Mouse (Mus musculus) gastrocnemius, adult 2 months (tissue): ENCODE measurements at regions not wholly inside any gene's neighbourhood (a gene's known extent, or its start where the extent isn't known, plus 50 kb on each side); places are given as distances from the start of the nearest gene placed in this dataset.

Source experiments
- DNase-seq: peaks from one replicate; pipeline ENCODE4 v3.0.0; 2022
- H3K27ac ChIP-seq: fragments of 200-600 bp; 2 replicates; pipeline ENCODE4 v1.8.1; 2022; ENCODE audit warnings: mild to moderate bottlenecking
- H3K4me3 ChIP-seq: fragments of 200-600 bp; 2 replicates; pipeline ENCODE4 v1.8.1; 2022; ENCODE audit warnings: mild to moderate bottlenecking, moderate library complexity
- CTCF ChIP-seq: fragments of 200-600 bp; IDR thresholded peaks from 2 replicates; pipeline ENCODE4 v1.8.1; 2022; ENCODE audit warnings: antibody characterized with exemption, mild to moderate bottlenecking, moderate library complexity
- intact Hi-C: fragments of 180-260 bp; cut with DNase I; formaldehyde crosslinking; loops from one replicate; pipeline ENCODE4 v1.15.1; 2025

- H3K27ac ChIP-seq, result 0 out of 2 replicates have a peak overlapping the region, but pooled peaks have one; percentile 10
- intact Hi-C loops, result no loop called here
Measured at GRCm38 (mm10) chr14:31931971-31932370, 96.8 kb upstream of the Galnt15 start.

GRCm38 (mm10) chr14:31933441-31933840, 95.3 kb upstream of the Galnt15 start:
- TF ChIP-seq CTCF, result no peak
- Histone ChIP-seq H3K27ac (peak overlapping the region; percentile 38), H3K4me3 (peak overlapping the region; percentile 65)
- intact Hi-C loops, result no loop called here
- DNase-seq, result no peak

More at GRCm38 (mm10) chr14:31931971-31932370, 96.8 kb upstream of the Galnt15 start:
- no peak for TF ChIP-seq CTCF
- no peak overlapping the region for H3K4me3 ChIP-seq
- no peak for DNase-seq

- intact Hi-C loops, result no loop called here
- Histone ChIP-seq H3K27ac (peak overlapping the region; percentile 38), H3K4me3 (peak overlapping the region; percentile 65)
- TF ChIP-seq CTCF, result no peak
- no peak for DNase-seq
Measured at GRCm38 (mm10) chr14:31933841-31934271, 94.9 kb upstream of the Galnt15 start.

- no peak for DNase-seq
- no peak for TF ChIP-seq CTCF
- Histone ChIP-seq H3K4me3 (peak overlapping the region; percentile 65), H3K27ac (peak overlapping the region; percentile 38)
- intact Hi-C loops, result no loop called here
Measured at GRCm38 (mm10) chr14:31934321-31934720, 94.5 kb upstream of the Galnt15 start.

GRCm38 (mm10) chr14:31934771-31935170, 94.0 kb upstream of the Galnt15 start:
- no peak for DNase-seq
- Histone ChIP-seq H3K4me3 (peak overlapping the region; percentile 65), H3K27ac (no peak overlapping the region)
- no peak for TF ChIP-seq CTCF
- intact Hi-C loops, result no loop called here

GRCm38 (mm10) chr14:31935411-31935810, 93.4 kb upstream of the Galnt15 start:
- H3K27ac ChIP-seq, result no peak overlapping the region
- H3K4me3 ChIP-seq, result no peak overlapping the region
- no peak for DNase-seq
- intact Hi-C loops, result no loop called here
- TF ChIP-seq CTCF, result no peak

GRCm38 (mm10) chr14:31936581-31936980, 92.2 kb upstream of the Galnt15 start:
- no peak overlapping the region for H3K27ac ChIP-seq
- DNase-seq, result no peak
- no peak overlapping the region for H3K4me3 ChIP-seq
- TF ChIP-seq CTCF, result no peak
- intact Hi-C loops, result no loop called here

GRCm38 (mm10) chr14:31940900-31941299, 87.9 kb upstream of the Galnt15 start:
- intact Hi-C loops, result no loop called here
- Histone ChIP-seq H3K27ac (no peak overlapping the region), H3K4me3 (no peak overlapping the region)
- DNase-seq, result no peak
- TF ChIP-seq CTCF, result no peak

GRCm38 (mm10) chr14:31942266-31942960, 86.4 kb upstream of the Galnt15 start:
- Histone ChIP-seq H3K4me3 (no peak overlapping the region), H3K27ac (no peak overlapping the region)
- DNase-seq, result peak; percentile 60
- intact Hi-C loops, result loop anchor here (1.0 kb wide), 1 partner anchor 148 kb away; no protein-coding TSS in a partner anchor
- peak; percentile 74 for TF ChIP-seq CTCF

- no peak for DNase-seq
- intact Hi-C loops, result no loop called here
- Histone ChIP-seq H3K27ac (no peak overlapping the region), H3K4me3 (no peak overlapping the region)
- no peak for TF ChIP-seq CTCF
Measured at GRCm38 (mm10) chr14:31944682-31945081, 84.1 kb upstream of the Galnt15 start.

GRCm38 (mm10) chr14:31945125-31945524, 83.7 kb upstream of the Galnt15 start:
- intact Hi-C loops, result no loop called here

GRCm38 (mm10) chr14:31946032-31946431, 82.8 kb upstream of the Galnt15 start:
- TF ChIP-seq CTCF, result no peak
- Histone ChIP-seq H3K27ac (no peak overlapping the region), H3K4me3 (no peak overlapping the region)
- no peak for DNase-seq
- intact Hi-C loops, result no loop called here

More at GRCm38 (mm10) chr14:31945125-31945524, 83.7 kb upstream of the Galnt15 start:
- peak; percentile 78 for DNase-seq
- Histone ChIP-seq H3K4me3 (no peak overlapping the region), H3K27ac (peak overlapping the region; percentile 40; the same call in 1 of the 2 replicates)
- no peak for TF ChIP-seq CTCF

- no peak for DNase-seq
- Histone ChIP-seq H3K27ac (no peak overlapping the region), H3K4me3 (no peak overlapping the region)
- intact Hi-C loops, result no loop called here
- TF ChIP-seq CTCF, result no peak
Measured at GRCm38 (mm10) chr14:31947246-31947645, 81.5 kb upstream of the Galnt15 start.

- no peak for DNase-seq
- Histone ChIP-seq H3K4me3 (no peak overlapping the region), H3K27ac (no peak overlapping the region)
- intact Hi-C loops, result loop anchor here (5.0 kb wide), 1 partner anchor 295 kb away; no protein-coding TSS in a partner anchor
- TF ChIP-seq CTCF, result no peak
Measured at GRCm38 (mm10) chr14:31951894-31952293, 76.9 kb upstream of the Galnt15 start.
